In the genomic region with DNA sequence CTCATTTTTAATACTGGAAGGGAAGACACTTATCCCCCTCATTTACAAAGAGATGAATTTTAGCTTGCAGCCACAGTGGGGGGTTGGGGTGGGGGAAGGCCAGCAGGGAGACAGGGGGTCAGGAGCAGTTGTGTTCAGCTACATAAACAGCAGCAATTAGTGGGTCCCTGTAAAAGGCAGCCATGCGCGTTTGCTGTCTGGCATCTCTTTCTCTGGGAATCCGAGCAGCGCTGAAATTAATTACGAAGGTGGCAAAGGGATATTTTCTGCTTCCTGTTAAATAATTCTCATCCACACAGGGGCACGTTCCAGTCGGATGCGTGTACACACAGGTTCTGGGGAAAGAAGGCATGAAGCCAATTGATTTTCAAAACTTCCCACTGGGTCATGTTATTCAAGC, we compare ENCODE assay signal across 8 mouse cellular contexts. TPM values are rescaled to one million over a fixed set of nuclear protein-coding genes. Genes with fewer than 3 reads are reported as not detected.
A peak's percentile ranks its signal among the peaks of the same experiment; 100 is the strongest.
DNase-seq lines count a peak whose midpoint lies in the region; ATAC-seq and TF ChIP-seq lines count a peak whose summit lies in the region.

No protein-coding gene starts in this region.

- no peak overlapping the region; the same call in 1 of the 2 replicates for H3K9ac ChIP-seq in kidney, embryonic 16.5 days (replicated peaks; ENCODE audit: low read length)
- H3K9ac ChIP-seq in embryonic facial prominence, embryonic 13.5 days = peak overlapping the region; percentile 44; the same call in 1 of the 2 replicates
- H3K9ac ChIP-seq in hindbrain, embryonic 13.5 days = no peak overlapping the region; the same call in 1 of the 2 replicates

- DNase-seq in kidney, adult 9 months = no peak
- no peak for DNase-seq in cerebellum, adult 9-10 months
- no peak for DNase-seq in frontal cortex, postnatal 25 days (ENCODE audit: low spot score in 2 of 2)
- no peak for DNase-seq in embryo, embryonic 9.5 days (ENCODE audit: extremely low spot score)

- no peaks in the 10 kb centered on the region for H3K79me2 ChIP-seq in myocyte (ENCODE audit: control insufficient read depth, insufficient read depth)

- no peak for TF ChIP-seq POLR2A in myocyte (IDR thresholded peaks at IDR 0.05; ENCODE audit: insufficient read length, low read depth)

- H3K27me3 ChIP-seq in kidney, embryonic 16.5 days (ENCODE audit: insufficient read depth, low read length) = no peaks in the 10 kb centered on the region
- H3K27me3 ChIP-seq in embryonic facial prominence, embryonic 13.5 days = no peaks in the 10 kb centered on the region
- no peaks in the 10 kb centered on the region for H3K27me3 ChIP-seq in hindbrain, embryonic 13.5 days
- no peaks in the 10 kb centered on the region for H3K27me3 ChIP-seq in myocyte (ENCODE audit: control insufficient read depth, insufficient read depth, insufficient read length)

- H3K36me3 ChIP-seq in kidney, embryonic 16.5 days (ENCODE audit: insufficient read depth, low read length) = no peaks in the 10 kb centered on the region
- peaks cover 6% of the 10 kb centered on the region; the same call in 1 of the 2 replicates for H3K36me3 ChIP-seq in embryonic facial prominence, embryonic 13.5 days
- 0 out of 2 replicates have a peak, but pooled peaks cover 4% of the 10 kb centered on the region for H3K36me3 ChIP-seq in hindbrain, embryonic 13.5 days
- H3K36me3 ChIP-seq in myocyte (ENCODE audit: control insufficient read depth, insufficient read depth) = no peaks in the 10 kb centered on the region

- H3K9me3 ChIP-seq in kidney, embryonic 16.5 days (ENCODE audit: low read length) = 0 out of 2 replicates have a peak, but pooled peaks cover 1% of the 10 kb centered on the region
- no peaks in the 10 kb centered on the region for H3K9me3 ChIP-seq in embryonic facial prominence, embryonic 13.5 days
- H3K9me3 ChIP-seq in hindbrain, embryonic 13.5 days = no peaks in the 10 kb centered on the region

- ATAC-seq in kidney, embryonic 16.5 days (ENCODE audit: low FRiP score, low TSS enrichment) = no peak
- ATAC-seq in embryonic facial prominence, embryonic 13.5 days (ENCODE audit: insufficient number of reproducible peaks, insufficient read depth, low FRiP score, low TSS enrichment, low read depth) = no peak
- ATAC-seq in hindbrain, embryonic 13.5 days (ENCODE audit: low FRiP score) = 0 out of 2 replicates have a peak, but pooled peaks have one; percentile 34

- H3K4me2 ChIP-seq in kidney, embryonic 16.5 days (replicated peaks; ENCODE audit: low read depth, low read length) = peak overlapping the region; percentile 17
- H3K4me2 ChIP-seq in embryonic facial prominence, embryonic 13.5 days = peak overlapping the region; percentile 24
- H3K4me2 ChIP-seq in hindbrain, embryonic 13.5 days = peak overlapping the region; percentile 26
- peak overlapping the region; percentile 48 for H3K4me2 ChIP-seq in myocyte (ENCODE audit: low read depth)

- H3K4me3 ChIP-seq in kidney, embryonic 16.5 days (ENCODE audit: low read length) = no peak overlapping the region
- H3K4me3 ChIP-seq in embryonic facial prominence, embryonic 13.5 days = no peak overlapping the region
- no peak overlapping the region for H3K4me3 ChIP-seq in hindbrain, embryonic 13.5 days
- H3K4me3 ChIP-seq in myocyte = no peak overlapping the region

- peak overlapping the region; percentile 84 for H3K27ac ChIP-seq in kidney, embryonic 16.5 days (ENCODE audit: low read length)
- peak overlapping the region; percentile 83 for H3K27ac ChIP-seq in embryonic facial prominence, embryonic 13.5 days
- peak overlapping the region; percentile 79 for H3K27ac ChIP-seq in hindbrain, embryonic 13.5 days

- H3K4me1 ChIP-seq in kidney, embryonic 16.5 days (ENCODE audit: insufficient read depth, low read length) = peaks cover 86% of the 10 kb centered on the region
- H3K4me1 ChIP-seq in embryonic facial prominence, embryonic 13.5 days = peaks cover 76% of the 10 kb centered on the region
- H3K4me1 ChIP-seq in hindbrain, embryonic 13.5 days (replicated peaks) = peaks cover 81% of the 10 kb centered on the region

- H3ac ChIP-seq in myocyte (ENCODE audit: control insufficient read depth, insufficient read length) = no peak overlapping the region

- 5% methylated on average over 8 of the region's 8 CpGs for WGBS in kidney, embryonic 16.5 days
- 15% methylated on average over 8 of the region's 8 CpGs for WGBS in embryonic facial prominence, embryonic 13.5 days
- 12% methylated on average over 8 of the region's 8 CpGs for WGBS in hindbrain, embryonic 13.5 days

TF ChIP-seq in myocyte, 11 proteins besides CTCF, POLR2A, EP300 and RAD21:
- TF ChIP-seq MYOG (IDR thresholded peaks at IDR 0.05; ENCODE audit: control insufficient read depth in 1 of 3, insufficient read depth in 1 of 3, insufficient read length in 2 of 3, low read depth in 2 of 3) (no peak), MYOD1 (IDR thresholded peaks at IDR 0.05; ENCODE audit: control insufficient read depth in 1 of 3, insufficient read length in 2 of 3, low read depth in 2 of 3) (no peak), POLR2AphosphoS2 (IDR thresholded peaks at IDR 0.05; ENCODE audit: insufficient read length, low read depth) (no peak), SRF (IDR thresholded peaks at IDR 0.05; ENCODE audit: control insufficient read depth, insufficient read length, low read depth) (no peak), TCF12 (IDR thresholded peaks at IDR 0.05; ENCODE audit: insufficient read depth, poor library complexity, severe bottlenecking) (no peak), USF1 (IDR thresholded peaks at IDR 0.05; ENCODE audit: low read depth) (no peak), MAX (IDR thresholded peaks at IDR 0.05; ENCODE audit: low read depth) (no peak), TCF3 (IDR thresholded peaks at IDR 0.05; ENCODE audit: insufficient read length, low read depth) (no peak), CEBPB (IDR thresholded peaks at IDR 0.05; ENCODE audit: insufficient read depth, poor library complexity, severe bottlenecking) (no peak), E2F4 (IDR thresholded peaks at IDR 0.05; ENCODE audit: insufficient read depth) (no peak), REST (IDR thresholded peaks at IDR 0.05; ENCODE audit: insufficient read depth, insufficient read length) (no peak)

RNA-seq across cellular contexts. Expression of a gene that starts 35.7 kb away (rescaled TPM):
- 11.3 and 12.7 TPM in 2 replicates for polyA plus RNA-seq in kidney, embryonic 16.5 days (2015; fragmentation: Nextera tagmentation; extraction: Ambion mirVana)
- polyA plus RNA-seq in embryonic facial prominence, embryonic 13.5 days (2015; fragmentation: Nextera tagmentation; extraction: Ambion mirVana) = 18.7 and 19.0 TPM in 2 replicates
- polyA plus RNA-seq in hindbrain, embryonic 13.5 days (2015; fragmentation: Nextera tagmentation; extraction: Ambion mirVana) = 7.3 and 7.8 TPM in 2 replicates
- polyA plus RNA-seq in myocyte (2012; fragmentation: generic; extraction: Trizol) = 0.37 TPM
